Mouse (Mus musculus) embryonic facial prominence, embryonic 12.5 days (tissue): Measurements from ENCODE around the gene Uncx. TPM values are rescaled to one million over a fixed set of nuclear protein-coding genes. Genes with fewer than 3 reads are reported as not detected.

Source experiments
- ATAC-seq: fragments of 200-750 bp; cut with Nextera tagmentation; 2 replicates; pipeline ENCODE4 v1.8.0; 2017; ENCODE audit not compliant: insufficient number of reproducible peaks, insufficient read depth, low FRiP score, low TSS enrichment
- H3K27ac ChIP-seq: fragments of 300-500 bp; sonication (generic); 2 replicates; pipeline ENCODE4 v1.5.1; 2016; ENCODE audit warnings: mild to moderate bottlenecking
- H3K27me3 ChIP-seq: fragments of 300-500 bp; sonication (generic); 2 replicates; pipeline ENCODE4 v1.6.1; 2016; ENCODE audit warnings: mild to moderate bottlenecking, moderate library complexity
- H3K36me3 ChIP-seq: fragments of 300-500 bp; sonication (generic); 2 replicates; pipeline ENCODE4 v1.6.1; 2016; ENCODE audit warnings: mild to moderate bottlenecking
- H3K4me1 ChIP-seq: fragments of 300-500 bp; sonication (generic); 2 replicates; pipeline ENCODE4 v1.6.1; 2016
- H3K4me2 ChIP-seq: fragments of 300-500 bp; sonication (generic); replicated peaks from 2 replicates; pipeline ENCODE4 v1.6.1; 2016; ENCODE audit warnings: mild to moderate bottlenecking, moderate library complexity
- H3K4me3 ChIP-seq: fragments of 300-500 bp; sonication (generic); 2 replicates; pipeline ENCODE4 v1.5.1; 2016; ENCODE audit warnings: mild to moderate bottlenecking
- H3K9ac ChIP-seq: fragments of 300-500 bp; sonication (generic); 2 replicates; pipeline ENCODE4 v1.6.1; 2016; ENCODE audit warnings: mild to moderate bottlenecking, moderate library complexity
- H3K9me3 ChIP-seq: fragments of 300-500 bp; sonication (generic); 2 replicates; pipeline ENCODE4 v1.6.1; 2016; ENCODE audit warnings: mild to moderate bottlenecking, moderate library complexity
- WGBS: fragments of 180-500 bp; shearing (Covaris S2); methylation state at CpG from one replicate; pipeline ENCODE4 v1.1.7; 2016; 5-methylcytosine and 5-hydroxymethylcytosine counted together
- polyA plus RNA-seq: library from polyadenylated mRNA; unstranded; fragments of >200 nt; fragmentation: Nextera tagmentation; extraction: Ambion mirVana; gene quantifications from 2 replicates; pipeline ENCODE4 v1.2.1, GENCODE M21; 2016

The Uncx gene
- polyA plus RNA-seq, 1 experiment from 2014 or later, result 6.4 TPM

DNA sequence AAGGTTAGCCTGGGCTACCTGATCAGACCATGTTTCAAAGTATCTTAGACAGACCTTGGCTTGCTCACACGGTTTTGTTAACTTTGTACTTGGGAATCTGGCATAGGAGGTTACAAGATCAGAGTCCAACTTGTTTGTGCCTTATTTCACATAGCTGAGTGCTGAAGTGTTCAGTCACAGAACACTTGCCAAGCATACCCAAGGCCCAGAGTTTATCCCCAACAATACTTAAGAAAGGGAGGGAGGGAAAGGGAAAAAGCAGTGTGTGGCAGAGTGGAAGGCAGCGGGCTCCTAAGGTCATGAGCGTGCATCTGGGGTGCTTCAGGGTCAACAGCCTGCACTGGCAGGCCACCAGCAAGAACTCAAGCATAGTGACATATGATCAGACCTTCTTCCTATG lies 48.7 kb downstream of the Uncx start:
- no peak overlapping the region for H3K27ac ChIP-seq
- WGBS, result 86% methylated on average over 3 of the region's 3 CpGs
- no peaks in the 10 kb centered on the region for H3K4me1 ChIP-seq
- H3K9ac ChIP-seq, result no peak overlapping the region
- no peak overlapping the region for H3K4me2 ChIP-seq
- H3K27me3 ChIP-seq, result peaks cover 35% of the 10 kb centered on the region
- ATAC-seq, result no peak
- H3K4me3 ChIP-seq, result no peak overlapping the region
- H3K9me3 ChIP-seq, result no peaks in the 10 kb centered on the region
- no peaks in the 10 kb centered on the region for H3K36me3 ChIP-seq

GRCm38 (mm10) chr5:139592850-139593249 lies 49.6 kb downstream of the Uncx start:
- 65% methylated on average over 3 of the region's 3 CpGs for WGBS
- Histone ChIP-seq H3K9me3 (no peaks in the 10 kb centered on the region), H3K4me2 (no peak overlapping the region), H3K9ac (no peak overlapping the region), H3K4me3 (no peak overlapping the region), H3K4me1 (no peaks in the 10 kb centered on the region), H3K27ac (no peak overlapping the region), H3K36me3 (no peaks in the 10 kb centered on the region), H3K27me3 (peaks cover 32% of the 10 kb centered on the region)
- ATAC-seq, result no peak

GRCm38 (mm10) chr5:139593746-139594145 lies 50.5 kb downstream of the Uncx start:
- Histone ChIP-seq H3K27me3 (peaks cover 40% of the 10 kb centered on the region), H3K9ac (no peak overlapping the region), H3K9me3 (no peaks in the 10 kb centered on the region), H3K27ac (no peak overlapping the region), H3K4me1 (peaks cover 4% of the 10 kb centered on the region), H3K4me2 (no peak overlapping the region), H3K36me3 (no peaks in the 10 kb centered on the region), H3K4me3 (no peak overlapping the region)
- ATAC-seq, result no peak
- 16% methylated on average over 21 of the region's 21 CpGs for WGBS

DNA sequence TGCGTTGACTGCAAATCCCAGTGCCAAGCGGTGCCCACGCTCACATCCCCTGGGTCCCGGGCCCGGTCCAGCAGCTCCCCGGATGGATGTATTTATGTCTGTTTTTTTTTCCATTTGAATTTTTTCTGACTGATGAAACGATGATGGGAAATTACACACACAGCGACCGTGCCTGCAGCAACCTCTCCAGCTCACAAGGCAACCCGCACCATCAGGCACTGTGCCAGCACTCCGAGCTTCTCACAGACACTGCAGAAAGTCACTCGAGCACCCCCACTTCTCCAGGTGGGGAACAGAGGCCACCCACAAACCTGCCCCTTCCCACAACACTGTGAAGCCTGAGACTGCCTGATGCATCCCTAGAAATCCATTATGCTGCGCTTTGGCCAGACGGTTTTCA lies 51.7 kb downstream of the Uncx start:
- peaks cover 51% of the 10 kb centered on the region for H3K27me3 ChIP-seq
- H3K4me3 ChIP-seq, result no peak overlapping the region
- 71% methylated on average over 14 of the region's 14 CpGs for WGBS

More for the DNA sequence above, 51.7 kb downstream of the Uncx start:
- Histone ChIP-seq H3K27ac (no peak overlapping the region), H3K4me1 (peaks cover 16% of the 10 kb centered on the region), H3K9ac (no peak overlapping the region), H3K4me2 (no peak overlapping the region), H3K9me3 (no peaks in the 10 kb centered on the region), H3K36me3 (no peaks in the 10 kb centered on the region)
- no peak for ATAC-seq

Other genes with a start within 250 kb of the Uncx start
- 2.4 and 3.0 TPM in 2 replicates for gene Adap1, start 217.9 kb upstream of the Uncx start, polyA plus RNA-seq
- gene Cox19, start 192.1 kb upstream of the Uncx start, polyA plus RNA-seq, result 110 and 112 TPM in 2 replicates
- 2.6 and 4.1 TPM in 2 replicates for gene Cyp2w1, start 190.9 kb upstream of the Uncx start, polyA plus RNA-seq
- gene Gpr146, start 165.8 kb upstream of the Uncx start, polyA plus RNA-seq, result 1.7 and 1.9 TPM in 2 replicates
- 0.77 and 1.2 TPM in 2 replicates for gene C130050O18Rik, start 138.2 kb upstream of the Uncx start, polyA plus RNA-seq
- 1.6 and 1.8 TPM in 2 replicates for gene Gper1, start 120.3 kb upstream of the Uncx start, polyA plus RNA-seq
- 32.6 and 33.5 TPM in 2 replicates for gene 3110082I17Rik, start 83.0 kb upstream of the Uncx start, polyA plus RNA-seq
- 9.6 and 9.9 TPM in 2 replicates for gene Zfand2a, start 58.9 kb upstream of the Uncx start, polyA plus RNA-seq
- gene Micall2, start 192.8 kb downstream of the Uncx start, polyA plus RNA-seq, result 7.7 and 8.4 TPM in 2 replicates
- gene Ints1, start 232.2 kb downstream of the Uncx start, polyA plus RNA-seq, result 33.6 and 34.5 TPM in 2 replicates
- 7.2 and 8.6 TPM in 2 replicates for gene Mafk, start 248.0 kb downstream of the Uncx start, polyA plus RNA-seq